Mouse (Mus musculus) midbrain, embryonic 11.5 days (tissue): Measurements from ENCODE around the gene Samd14. TPM values are rescaled to one million over a fixed set of nuclear protein-coding genes. Genes with fewer than 3 reads are reported as not detected.
A peak's percentile ranks its signal among the peaks of the same experiment; 100 is the strongest.

Experiments
- ATAC-seq: fragments of 200-750 bp; cut with Nextera tagmentation; 2 replicates; pipeline ENCODE4 v1.8.0; 2017; ENCODE audit warnings: moderate TSS enrichment, moderate library complexity; ENCODE audit not compliant: low FRiP score
- DNase-seq: peaks from one replicate; pipeline ENCODE4 v3.0.0; 2015; ENCODE audit warnings: low spot score; ENCODE audit errors: missing footprints
- H3K27ac ChIP-seq: fragments of 300-500 bp; sonication (generic); 2 replicates; pipeline ENCODE4 v1.5.1; 2014; ENCODE audit warnings: low read depth, low read length
- H3K27me3 ChIP-seq: fragments of 300-500 bp; sonication (generic); 2 replicates; pipeline ENCODE4 v1.6.1; 2014; ENCODE audit warnings: mild to moderate bottlenecking, low read length, moderate library complexity, mixed read lengths; ENCODE audit not compliant: control insufficient read depth, insufficient read depth
- H3K36me3 ChIP-seq: fragments of 300-500 bp; sonication (generic); 2 replicates; pipeline ENCODE4 v1.6.1; 2014; ENCODE audit warnings: mild to moderate bottlenecking, low read length, moderate library complexity, mixed read lengths; ENCODE audit not compliant: control insufficient read depth, insufficient read depth
- H3K4me1 ChIP-seq: fragments of 300-500 bp; sonication (generic); 2 replicates; pipeline ENCODE4 v1.6.1; 2014; ENCODE audit warnings: low read length; ENCODE audit not compliant: control insufficient read depth, insufficient read depth
- H3K4me2 ChIP-seq: fragments of 300-500 bp; sonication (generic); 2 replicates; pipeline ENCODE4 v1.6.1; 2014; ENCODE audit warnings: mild to moderate bottlenecking, moderate library complexity
- H3K4me3 ChIP-seq: fragments of 300-500 bp; sonication (generic); 2 replicates; pipeline ENCODE4 v1.5.1; 2014; ENCODE audit warnings: low read depth, low read length
- H3K9ac ChIP-seq: fragments of 300-500 bp; sonication (generic); 2 replicates; pipeline ENCODE4 v1.6.1; 2014; ENCODE audit warnings: low read length
- H3K9me3 ChIP-seq: fragments of 300-500 bp; sonication (generic); 2 replicates; pipeline ENCODE4 v1.6.1; 2016; ENCODE audit warnings: low read length; ENCODE audit not compliant: control insufficient read depth
- WGBS: fragments of 180-500 bp; shearing (Covaris S2); extraction: QIAGEN DNeasy Blood & Tissue Kit; methylation state at CpG from one replicate; pipeline ENCODE4 v1.1.7; 2014; 5-methylcytosine and 5-hydroxymethylcytosine counted together
- polyA plus RNA-seq: library from polyadenylated mRNA; unstranded; fragments of >200 nt; fragmentation: Nextera tagmentation; extraction: Ambion mirVana; gene quantifications from 2 replicates; pipeline ENCODE4 v1.2.1, GENCODE M21; 2014

Gene Samd14
- polyA plus RNA-seq, 1 experiment from 2014 or later, result 47.8 TPM

- H3K9ac ChIP-seq, result no peak overlapping the region
- H3K36me3 ChIP-seq, result no peaks in the 10 kb centered on the region
- ATAC-seq (no peak), DNase-seq (no peak)
- no peak overlapping the region for H3K4me3 ChIP-seq
- H3K4me2 ChIP-seq, result no peak overlapping the region
- no peaks in the 10 kb centered on the region for H3K9me3 ChIP-seq
- H3K27ac ChIP-seq, result no peak overlapping the region
- 81% methylated on average over 2 of the region's 2 CpGs for WGBS
- H3K27me3 ChIP-seq, result no peaks in the 10 kb centered on the region
- no peaks in the 10 kb centered on the region; the same call in 1 of the 2 replicates for H3K4me1 ChIP-seq
These were observed 34.7 kb upstream of the Samd14 start for GRCm38 (mm10) chr11:94974951-94975350.

GRCm38 (mm10) chr11:94976199-94976598, 33.5 kb upstream of the Samd14 start, which contains the start of gene Sgca:
Gene Sgca (minus strand): TSS chr11:94976327.
- no peak within 1 kb of the TSS for H3K4me2 ChIP-seq
- no peaks in the 10 kb centered on the region for H3K27me3 ChIP-seq
- no peaks in the 10 kb centered on the region for H3K9me3 ChIP-seq
- H3K27ac ChIP-seq, result no peak within 1 kb of the TSS
- H3K4me1 ChIP-seq, result no peaks in the 10 kb centered on the region; the same call in 1 of the 2 replicates
- no peaks in the 10 kb centered on the region for H3K36me3 ChIP-seq
- 80% methylated on average over 5 of the region's 5 CpGs for WGBS
- DNase-seq (no peak), ATAC-seq (no peak)
- no peak within 1 kb of the TSS for H3K4me3 ChIP-seq
- no peak within 1 kb of the TSS for H3K9ac ChIP-seq

- peak overlapping the region; percentile 61 for H3K9ac ChIP-seq
- H3K4me3 ChIP-seq, result peak overlapping the region; percentile 11; the same call in 1 of the 2 replicates
- no peak for DNase-seq
- no peaks in the 10 kb centered on the region for H3K9me3 ChIP-seq
- peak overlapping the region; percentile 69 for H3K27ac ChIP-seq
- H3K4me2 ChIP-seq, result peak overlapping the region; percentile 38
- H3K36me3 ChIP-seq, result no peaks in the 10 kb centered on the region
- no peaks in the 10 kb centered on the region; the same call in 1 of the 2 replicates for H3K4me1 ChIP-seq
- ATAC-seq, result peak; percentile 77
- no peaks in the 10 kb centered on the region for H3K27me3 ChIP-seq
- 52% methylated on average over 9 of the region's 9 CpGs for WGBS
These were observed 31.3 kb upstream of the Samd14 start for GRCm38 (mm10) chr11:94978178-94978915.

GRCm38 (mm10) chr11:94978947-94979346, 30.7 kb upstream of the Samd14 start:
- DNase-seq, result peak; percentile 98
- WGBS, result 0% methylated on average over 20 of the region's 20 CpGs
- Histone ChIP-seq H3K36me3 (no peaks in the 10 kb centered on the region), H3K27me3 (no peaks in the 10 kb centered on the region), H3K9me3 (no peaks in the 10 kb centered on the region), H3K4me2 (peak overlapping the region; percentile 38), H3K9ac (peak overlapping the region; percentile 61), H3K27ac (peak overlapping the region; percentile 69), H3K4me3 (peak overlapping the region; percentile 11; the same call in 1 of the 2 replicates), H3K4me1 (no peaks in the 10 kb centered on the region; the same call in 1 of the 2 replicates)
- ATAC-seq, result peak; percentile 96

- H3K27ac ChIP-seq, result no peak overlapping the region
- no peaks in the 10 kb centered on the region; the same call in 1 of the 2 replicates for H3K4me1 ChIP-seq
- H3K9ac ChIP-seq, result peak overlapping the region; percentile 7; the same call in 1 of the 2 replicates
- peak overlapping the region; percentile 38; the same call in 1 of the 2 replicates for H3K4me2 ChIP-seq
- H3K36me3 ChIP-seq, result no peaks in the 10 kb centered on the region
- no peak overlapping the region for H3K4me3 ChIP-seq
- H3K27me3 ChIP-seq, result no peaks in the 10 kb centered on the region
- DNase-seq (no peak), ATAC-seq (peak; percentile 41)
- H3K9me3 ChIP-seq, result no peaks in the 10 kb centered on the region
- 81% methylated on average over 11 of the region's 11 CpGs for WGBS
These were observed 30.1 kb upstream of the Samd14 start for GRCm38 (mm10) chr11:94979462-94980179.

- WGBS, result 45% methylated on average over 1 of the region's 1 CpGs
- DNase-seq, result peak; percentile 87
- H3K27ac ChIP-seq, result no peak overlapping the region
- H3K9ac ChIP-seq, result no peak overlapping the region
- no peak for ATAC-seq
- H3K27me3 ChIP-seq, result no peaks in the 10 kb centered on the region; the same call in 1 of the 2 replicates
- H3K36me3 ChIP-seq, result no peaks in the 10 kb centered on the region
- H3K4me2 ChIP-seq, result no peak overlapping the region
- H3K4me3 ChIP-seq, result no peak overlapping the region
- peaks cover 21% of the 10 kb centered on the region for H3K4me1 ChIP-seq
- H3K9me3 ChIP-seq, result no peaks in the 10 kb centered on the region
These were observed 24.5 kb upstream of the Samd14 start for GRCm38 (mm10) chr11:94985140-94985539.

- Histone ChIP-seq H3K27me3 (no peaks in the 10 kb centered on the region; the same call in 1 of the 2 replicates), H3K9me3 (no peaks in the 10 kb centered on the region), H3K27ac (no peak overlapping the region), H3K9ac (no peak overlapping the region), H3K4me1 (peaks cover 25% of the 10 kb centered on the region), H3K36me3 (no peaks in the 10 kb centered on the region), H3K4me3 (no peak overlapping the region), H3K4me2 (no peak overlapping the region)
- ATAC-seq, result no peak
- 87% methylated on average over 5 of the region's 5 CpGs for WGBS
- no peak for DNase-seq
These were observed 23.9 kb upstream of the Samd14 start for GRCm38 (mm10) chr11:94985822-94986221.

GRCm38 (mm10) chr11:94986435-94986834, 23.2 kb upstream of the Samd14 start:
- Histone ChIP-seq H3K4me1 (peaks cover 25% of the 10 kb centered on the region), H3K27ac (no peak overlapping the region), H3K9me3 (no peaks in the 10 kb centered on the region), H3K4me3 (no peak overlapping the region), H3K9ac (no peak overlapping the region), H3K36me3 (no peaks in the 10 kb centered on the region), H3K27me3 (no peaks in the 10 kb centered on the region; the same call in 1 of the 2 replicates), H3K4me2 (no peak overlapping the region)
- ATAC-seq (no peak), DNase-seq (no peak)
- 67% methylated on average over 2 of the region's 2 CpGs for whole genome bisulfite sequencing

GRCm38 (mm10) chr11:94987341-94987740, 22.3 kb upstream of the Samd14 start:
- Histone ChIP-seq H3K9me3 (no peaks in the 10 kb centered on the region), H3K27me3 (no peaks in the 10 kb centered on the region; the same call in 1 of the 2 replicates), H3K9ac (no peak overlapping the region), H3K4me1 (peaks cover 28% of the 10 kb centered on the region), H3K4me2 (no peak overlapping the region), H3K4me3 (no peak overlapping the region), H3K36me3 (no peaks in the 10 kb centered on the region), H3K27ac (no peak overlapping the region)
- no peak for DNase-seq
- WGBS, result 45% methylated on average over 6 of the region's 6 CpGs
- ATAC-seq, result no peak
